Mouse (Mus musculus) activated CD4-positive, CD25-positive, alpha-beta regulatory T cell, adult 4 months (primary cell): Measurements from ENCODE around the gene Vmn2r36. TPM values are rescaled to one million over a fixed set of nuclear protein-coding genes. Genes with fewer than 3 reads are reported as not detected.
"Not testable (repeated sequence)": the region's sequence is repeated elsewhere in the genome, so short reads cannot be mapped to it uniquely, and the experiment has no call there.

Source experiments
- ATAC-seq: one replicate; pipeline ENCODE4 v1.8.0; 2017
- polyA plus RNA-seq, 2 experiments: library from polyadenylated mRNA; unstranded; fragments of 100-300 nt; shearing (Covaris generic); gene quantifications; one replicate each; pipeline ENCODE4 v1.2.1; 2017

The Vmn2r36 gene
- not detected for polyA plus RNA-seq

- not testable (repeated sequence) for ATAC-seq
These were observed at the start of gene Vmn2r36 for GRCm38 (mm10) chr7:7902395-7902794. Gene Vmn2r36 (minus strand): TSS chr7:7902495.

Other genes starting within 250 kb of the Vmn2r36 start
- gene Vmn2r34, start 213.0 kb downstream of the Vmn2r36 start, polyA plus RNA-seq = not detected
- gene Vmn2r35, start 82.6 kb downstream of the Vmn2r36 start, polyA plus RNA-seq = not detected